10 mouse cellular contexts compared by ENCODE assay signal in the genomic region with DNA sequence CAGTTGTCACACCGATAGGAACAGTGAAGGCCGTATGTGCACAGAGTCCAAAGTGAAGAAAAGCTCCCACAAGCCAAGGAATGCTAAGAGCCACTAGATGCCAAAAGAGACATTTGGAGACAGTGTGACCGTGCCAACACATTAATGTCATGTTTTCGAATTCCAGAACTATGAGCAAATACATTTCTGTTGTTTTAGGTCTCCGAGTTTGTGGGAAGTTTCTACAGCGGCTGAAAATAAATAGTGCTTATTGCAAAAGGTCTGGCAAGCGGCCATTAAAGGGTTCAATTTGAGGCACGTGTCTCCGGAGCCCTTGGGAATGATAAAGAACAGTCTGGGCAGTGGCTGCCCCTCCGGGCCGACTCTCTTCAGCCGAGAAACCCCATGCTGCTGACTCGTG. TPM values are rescaled to one million over a fixed set of nuclear protein-coding genes. Genes with fewer than 3 reads are reported as not detected.
A peak's percentile ranks its signal among the peaks of the same experiment; 100 is the strongest.
DNase-seq lines count a peak whose midpoint lies in the region; ATAC-seq lines count a peak whose summit lies in the region.
"Had no signal": no experiment of that assay in that cellular context is flagged by ENCODE, and none has a peak within 500 bp of the region (broad histone marks: within the 10 kb centered on the region; RNA-seq: fewer than 3 reads in every experiment).

No protein-coding gene starts in this region.

- H3K4me1 ChIP-seq in neural tube, embryonic 15.5 days = no peaks in the 10 kb centered on the region
- H3K4me1 ChIP-seq in hindbrain, embryonic 11.5 days (replicated peaks; ENCODE audit: control insufficient read depth, insufficient read depth, low read length) = no peaks in the 10 kb centered on the region
- H3K4me1 ChIP-seq: hindbrain, embryonic 12.5 days; liver, embryonic 13.5 days had no signal

- intact Hi-C loops in left cerebral cortex, postnatal 25 days (cut with DNase I) = no loop called here

- H3K9me3 ChIP-seq in neural tube, embryonic 15.5 days (replicated peaks) = no peaks in the 10 kb centered on the region
- H3K9me3 ChIP-seq in hindbrain, embryonic 11.5 days (ENCODE audit: control insufficient read depth, low read length) = no peaks in the 10 kb centered on the region
- H3K9me3 ChIP-seq: hindbrain, embryonic 12.5 days; liver, embryonic 13.5 days had no signal

- ATAC-seq in neural tube, embryonic 15.5 days (ENCODE audit: low FRiP score) = no peak
- no peak for ATAC-seq in hindbrain, embryonic 11.5 days (ENCODE audit: low FRiP score)

- no peaks in the 10 kb centered on the region for H3K36me3 ChIP-seq in neural tube, embryonic 15.5 days
- H3K36me3 ChIP-seq in hindbrain, embryonic 11.5 days (ENCODE audit: control insufficient read depth, insufficient read depth, low read length) = no peaks in the 10 kb centered on the region
- H3K36me3 ChIP-seq: hindbrain, embryonic 12.5 days; liver, embryonic 13.5 days had no signal

- 83% methylated on average over 13 of the region's 13 CpGs for WGBS in neural tube, embryonic 15.5 days
- WGBS in hindbrain, embryonic 11.5 days = 91% methylated on average over 13 of the region's 13 CpGs

- no peak overlapping the region for H3K4me2 ChIP-seq in neural tube, embryonic 15.5 days
- no peak overlapping the region for H3K4me2 ChIP-seq in hindbrain, embryonic 11.5 days (replicated peaks; ENCODE audit: low read depth, low read length)
- H3K4me2 ChIP-seq: hindbrain, embryonic 12.5 days; liver, embryonic 13.5 days had no signal

- no peak overlapping the region for H3K4me3 ChIP-seq in neural tube, embryonic 15.5 days (replicated peaks)
- H3K4me3 ChIP-seq in hindbrain, embryonic 11.5 days (ENCODE audit: low read depth, low read length) = no peak overlapping the region
- H3K4me3 ChIP-seq: hindbrain, embryonic 12.5 days; liver, embryonic 13.5 days had no signal

- H3K27ac ChIP-seq in neural tube, embryonic 15.5 days (replicated peaks) = no peak overlapping the region
- H3K27ac ChIP-seq in hindbrain, embryonic 11.5 days (ENCODE audit: low read depth, low read length) = no peak overlapping the region
- H3K27ac ChIP-seq: hindbrain, embryonic 12.5 days; liver, embryonic 13.5 days had no signal

- H3K27me3 ChIP-seq in neural tube, embryonic 15.5 days (replicated peaks) = no peaks in the 10 kb centered on the region
- no peaks in the 10 kb centered on the region for H3K27me3 ChIP-seq in hindbrain, embryonic 11.5 days (ENCODE audit: control insufficient read depth, insufficient read depth, low read length)
- H3K27me3 ChIP-seq: hindbrain, embryonic 12.5 days; liver, embryonic 13.5 days had no signal

- peak; percentile 47 for DNase-seq in testis, postnatal 10 days (ENCODE audit: low spot score)
- DNase-seq in testis, postnatal 14 days (ENCODE audit: low spot score) = no peak
- peak; percentile 14 to 21 for DNase-seq in gastrocnemius, adult 8-10 months (ENCODE audit: low spot score in 2 of 2)
- peak; percentile 24 for DNase-seq in kidney, adult 9 months
- peak; percentile 7 for DNase-seq in ovary, postnatal 14 days (ENCODE audit: low spot score)
- DNase-seq in left cerebral cortex, postnatal 25 days (ENCODE audit: low spot score in 2 of 2) = no peak
- DNase-seq in hindbrain, embryonic 11.5 days (ENCODE audit: low spot score) = no peak
- DNase-seq: liver, embryonic 13.5 days had no signal

- no peak overlapping the region for H3K9ac ChIP-seq in neural tube, embryonic 15.5 days (replicated peaks)
- H3K9ac ChIP-seq in hindbrain, embryonic 11.5 days (ENCODE audit: low read depth, low read length) = no peak overlapping the region
- H3K9ac ChIP-seq: hindbrain, embryonic 12.5 days; liver, embryonic 13.5 days had no signal

RNA-seq across cellular contexts. Expression of gene C1galt1, which starts 37.9 kb away (rescaled TPM):
- total RNA-seq in gastrocnemius, adult 8-10 months (2022) = 10 to 100 TPM; 14.0 to 15.9 (median 14.3) TPM
- 10 to 100 TPM; 15.1 to 15.6 TPM for total RNA-seq in left cerebral cortex, postnatal 25 days (2021)
- polyA plus RNA-seq in neural tube, embryonic 15.5 days (2015; fragmentation: Nextera tagmentation; extraction: Ambion mirVana) = 1.8 and 2.4 TPM in 2 replicates
- 3.1 and 4.1 TPM in 2 replicates for polyA plus RNA-seq in hindbrain, embryonic 11.5 days (2014; fragmentation: Nextera tagmentation; extraction: Ambion mirVana)

Comparison
In these comparisons a context has a peak if more than half of its experiments do, and no peak if none do; other contexts are left out.
1. DNase-seq: peak in testis, postnatal 10 days (single experiment), gastrocnemius, adult 8-10 months (2 of 2), kidney, adult 9 months (single experiment) and ovary, postnatal 14 days (single experiment); none in testis, postnatal 14 days (single experiment), left cerebral cortex, postnatal 25 days (0 of 2) and hindbrain, embryonic 11.5 days (single experiment).